Mouse (Mus musculus) liver, adult 2 months (tissue): Measurements from ENCODE around the gene Barhl2. TPM values are rescaled to one million over a fixed set of nuclear protein-coding genes. Genes with fewer than 3 reads are reported as not detected.

Source experiments
- DNase-seq: peaks from one replicate; pipeline ENCODE4 v3.0.0-alpha.2; 2011; ENCODE audit warnings: low read depth, low spot score; ENCODE audit errors: extremely low read depth
- H3K27ac ChIP-seq: fragments of 200-500 bp; replicated peaks from 2 replicates; pipeline ENCODE4 v1.5.1; 2012; ENCODE audit warnings: low read depth, mild to moderate bottlenecking, control low read depth, inconsistent platforms, low read length; ENCODE audit not compliant: insufficient read depth
- H3K27me3 ChIP-seq: fragments of 200-500 bp; 2 replicates; pipeline ENCODE4 v1.6.1; 2012; ENCODE audit warnings: mild to moderate bottlenecking, moderate library complexity, low read length, inconsistent platforms; ENCODE audit not compliant: control insufficient read depth, insufficient read depth
- H3K36me3 ChIP-seq: fragments of 200-500 bp; 2 replicates; pipeline ENCODE4 v1.6.1; 2012; ENCODE audit warnings: low read length, inconsistent platforms; ENCODE audit not compliant: control insufficient read depth, insufficient read depth
- H3K4me1 ChIP-seq: fragments of 200-500 bp; 2 replicates; pipeline ENCODE4 v1.6.1; 2011; ENCODE audit warnings: low read length; ENCODE audit not compliant: control insufficient read depth, insufficient read depth
- H3K4me3 ChIP-seq: fragments of 200-500 bp; 2 replicates; pipeline ENCODE4 v1.5.1; 2011; ENCODE audit warnings: low read depth, mild to moderate bottlenecking, control low read depth, low read length, moderate library complexity; ENCODE audit not compliant: insufficient read depth
- H3K79me2 ChIP-seq: fragments of 200-500 bp; 2 replicates; pipeline ENCODE4 v1.6.1; 2012; ENCODE audit warnings: inconsistent platforms, mild to moderate bottlenecking, low read length, moderate library complexity; ENCODE audit not compliant: control insufficient read depth, insufficient read depth
- H3K9ac ChIP-seq: fragments of 200-500 bp; 2 replicates; pipeline ENCODE4 v1.6.1; 2012; ENCODE audit warnings: low read depth, mild to moderate bottlenecking, control low read depth, inconsistent platforms, low read length
- CTCF ChIP-seq: fragments of 200-500 bp; IDR thresholded peaks from 2 replicates; pipeline ENCODE4 v1.5.1; 2011; ENCODE audit warnings: low read depth, low read length, control low read depth
- POLR2A ChIP-seq: fragments of 200-500 bp; IDR thresholded peaks from 2 replicates; pipeline ENCODE4 v1.6.1; 2011; ENCODE audit warnings: low read length, control low read depth; ENCODE audit not compliant: insufficient read depth; ENCODE audit errors: extremely low read depth
- WGBS: fragments of 180-500 bp; shearing (Covaris S2); methylation state at CpG from one replicate; pipeline ENCODE4 v1.1.7; 2018; 5-methylcytosine and 5-hydroxymethylcytosine counted together
- polyA plus RNA-seq: library from polyadenylated mRNA; depleted of rRNA; stranded (reverse); fragments of >200 nt; gene quantifications from 2 replicates; pipeline ENCODE4 v1.2.3, GENCODE M21; 2012
- total RNA-seq: library from RNA; depleted of rRNA; stranded (reverse); fragments of >200 nt; gene quantifications from 2 replicates; pipeline ENCODE4 v1.2.3, GENCODE M21; 2014

Barhl2 gene
- total and polyA plus RNA-seq, 2 experiments: not detected

DNA sequence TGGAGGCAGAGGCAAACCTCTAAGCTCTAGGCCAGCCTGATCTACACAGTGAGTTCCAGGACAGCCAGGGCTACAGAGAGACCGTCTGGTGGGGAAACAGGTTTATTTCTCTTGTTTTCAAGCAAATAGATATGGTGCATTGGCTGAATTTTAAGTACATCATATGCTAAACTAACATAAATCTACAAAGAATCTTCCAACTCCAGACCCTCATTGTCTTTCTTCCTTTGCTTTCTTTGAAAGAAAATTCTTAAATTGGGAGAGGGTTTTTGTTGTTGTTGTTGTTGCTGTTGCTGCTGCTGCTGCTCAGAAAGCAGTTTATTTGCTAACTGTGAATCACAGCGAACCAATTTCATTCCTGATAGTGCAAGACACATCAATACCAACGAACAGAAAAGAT, 3.5 kb upstream of the Barhl2 start:
- H3K27ac ChIP-seq: no peak overlapping the region
- no peak overlapping the region for H3K9ac ChIP-seq
- no peak overlapping the region for H3K4me3 ChIP-seq
- no peak for DNase-seq
- H3K4me1 ChIP-seq: peaks cover 5% of the 10 kb centered on the region
- peaks cover 59% of the 10 kb centered on the region for H3K27me3 ChIP-seq
- TF ChIP-seq POLR2A (no peak), CTCF (no peak)
- WGBS: 25% methylated on average over 3 of the region's 3 CpGs
- H3K79me2 ChIP-seq: no peaks in the 10 kb centered on the region
- no peaks in the 10 kb centered on the region for H3K36me3 ChIP-seq

- no peak overlapping the region for H3K4me3 ChIP-seq
- no peaks in the 10 kb centered on the region for H3K4me1 ChIP-seq
- H3K79me2 ChIP-seq: no peaks in the 10 kb centered on the region
- no peak overlapping the region for H3K9ac ChIP-seq
- WGBS: 6% methylated on average over 17 of the region's 17 CpGs
- peaks cover 52% of the 10 kb centered on the region for H3K27me3 ChIP-seq
- H3K36me3 ChIP-seq: no peaks in the 10 kb centered on the region
- no peak for TF ChIP-seq POLR2A
- no peak for TF ChIP-seq CTCF
- H3K27ac ChIP-seq: no peak overlapping the region
- no peak for DNase-seq
Observed at GRCm38 (mm10) chr5:106460535-106460934, 2.6 kb upstream of the Barhl2 start.

DNA sequence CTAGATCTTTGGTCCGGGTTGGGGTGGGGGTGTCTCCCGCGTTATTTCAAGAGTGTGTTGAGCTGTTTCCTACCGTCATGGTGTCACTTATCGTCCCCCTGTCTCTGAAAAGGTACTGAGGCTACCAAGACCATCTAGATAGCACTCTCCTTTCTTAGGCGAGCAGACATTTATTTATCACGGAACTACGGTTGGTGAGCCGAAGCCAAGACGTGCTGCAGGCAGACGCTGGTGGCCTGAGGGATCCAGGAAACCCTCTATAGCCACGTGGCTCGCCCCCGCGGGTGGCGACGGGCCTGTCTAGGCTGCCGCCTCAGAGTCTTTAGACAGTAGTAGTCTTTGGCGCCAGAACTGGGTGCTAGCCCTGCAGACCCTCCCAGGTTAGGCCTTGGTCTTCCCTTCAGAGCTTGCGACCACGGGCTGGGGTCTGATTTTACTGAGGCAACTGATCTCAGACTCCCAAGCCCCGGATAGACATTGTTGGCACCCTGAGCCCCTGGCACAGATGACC, 2.1 kb upstream of the Barhl2 start:
- Histone ChIP-seq H3K27me3 (peaks cover 53% of the 10 kb centered on the region), H3K79me2 (no peaks in the 10 kb centered on the region), H3K9ac (no peak overlapping the region), H3K27ac (no peak overlapping the region), H3K4me1 (no peaks in the 10 kb centered on the region), H3K36me3 (no peaks in the 10 kb centered on the region), H3K4me3 (no peak overlapping the region)
- 5% methylated on average over 22 of the region's 22 CpGs for WGBS
- TF ChIP-seq POLR2A (no peak), CTCF (no peak)
- DNase-seq: no peak

GRCm38 (mm10) chr5:106459120-106459641, 1.2 kb upstream of the Barhl2 start:
- H3K9ac ChIP-seq: no peak overlapping the region
- H3K36me3 ChIP-seq: no peaks in the 10 kb centered on the region
- H3K27ac ChIP-seq: no peak overlapping the region
- H3K79me2 ChIP-seq: no peaks in the 10 kb centered on the region
- H3K4me3 ChIP-seq: no peak overlapping the region
- DNase-seq: no peak
- peaks cover 53% of the 10 kb centered on the region for H3K27me3 ChIP-seq
- WGBS: 4% methylated on average over 31 of the region's 31 CpGs
- no peaks in the 10 kb centered on the region for H3K4me1 ChIP-seq
- no peak for TF ChIP-seq POLR2A
- TF ChIP-seq CTCF: no peak

DNA sequence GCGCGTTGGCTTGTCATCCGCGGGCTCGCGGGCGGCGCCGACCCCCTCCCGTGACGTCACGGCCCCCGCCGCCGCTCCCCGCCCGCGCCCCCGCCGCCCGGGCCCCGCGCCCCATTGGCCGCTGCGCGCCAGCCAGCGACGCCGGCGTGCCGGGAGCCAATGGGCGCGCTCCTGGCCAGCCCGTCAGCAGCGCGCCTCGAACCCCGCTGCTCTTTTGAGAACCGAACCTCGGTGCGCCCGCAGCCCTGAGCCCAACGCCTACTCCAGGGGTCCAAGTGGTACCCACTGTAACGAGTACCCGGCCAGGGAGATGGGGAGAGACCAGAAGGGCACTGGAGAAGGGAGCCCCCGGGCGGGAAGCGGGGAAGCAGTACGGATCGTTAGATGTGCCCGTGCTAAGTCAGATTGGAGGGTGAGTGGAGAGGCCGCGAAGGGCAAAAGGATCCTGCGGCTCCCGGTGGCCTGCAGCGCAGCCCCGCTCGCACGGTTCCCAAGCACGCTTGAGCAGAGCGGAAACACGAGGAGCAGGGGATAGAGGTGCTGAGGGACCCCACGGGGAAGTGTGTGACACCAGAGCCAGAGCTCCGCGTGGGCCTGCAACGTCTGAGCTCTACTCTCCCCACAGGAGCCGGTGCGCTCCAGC, 632 bp upstream of the Barhl2 start:
- no peak for DNase-seq
- peaks cover 51% of the 10 kb centered on the region for H3K27me3 ChIP-seq
- WGBS: 2% methylated on average over 68 of the region's 68 CpGs
- no peak overlapping the region for H3K9ac ChIP-seq
- H3K79me2 ChIP-seq: no peaks in the 10 kb centered on the region
- no peak overlapping the region for H3K4me3 ChIP-seq
- H3K4me1 ChIP-seq: no peaks in the 10 kb centered on the region
- no peaks in the 10 kb centered on the region for H3K36me3 ChIP-seq
- no peak for TF ChIP-seq POLR2A
- TF ChIP-seq CTCF: no peak
- H3K27ac ChIP-seq: no peak overlapping the region

DNA sequence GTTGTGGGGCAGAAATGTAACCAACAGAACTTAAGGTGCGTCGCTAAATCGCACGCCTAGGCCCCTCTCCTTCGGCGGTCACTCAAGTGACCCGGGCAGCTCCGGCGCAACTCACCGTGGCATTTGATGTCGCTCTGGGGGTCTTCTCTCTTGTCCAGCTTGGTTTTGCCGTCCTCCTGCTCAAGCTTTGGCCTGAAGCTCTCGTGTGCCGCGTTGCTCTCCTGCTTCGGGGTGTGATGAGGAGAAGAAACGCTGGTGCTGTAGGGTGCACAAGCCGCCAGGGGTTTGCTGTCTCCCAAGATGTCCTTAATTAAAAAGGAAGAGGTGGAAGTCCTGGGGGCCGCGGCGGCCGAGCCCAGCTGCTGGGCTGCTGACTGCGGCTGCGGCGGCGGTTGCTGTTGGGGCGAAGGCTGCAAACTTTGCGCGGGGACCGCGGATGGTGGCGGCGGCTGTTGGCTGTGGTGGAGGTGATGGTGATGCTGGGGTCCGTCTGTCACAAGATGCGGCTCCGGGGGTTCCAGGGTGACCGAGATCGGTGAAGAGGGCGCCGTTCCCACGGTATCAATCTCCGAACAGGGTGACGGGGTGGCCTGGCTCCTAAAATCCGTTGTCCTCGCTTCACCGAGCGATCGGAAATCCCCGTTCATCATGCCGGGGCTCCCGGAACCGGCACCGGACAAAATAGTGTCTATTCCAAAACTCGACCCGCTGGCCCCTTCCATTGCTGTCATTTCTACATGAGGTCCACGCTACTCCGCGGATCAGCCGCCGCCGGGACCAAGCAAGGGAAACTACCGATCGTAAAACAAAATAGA, 648 bp downstream of the Barhl2 start:
- H3K36me3 ChIP-seq: no peaks in the 10 kb centered on the region
- H3K79me2 ChIP-seq: no peaks in the 10 kb centered on the region
- peaks cover 54% of the 10 kb centered on the region for H3K27me3 ChIP-seq
- no peak for DNase-seq
- no peak overlapping the region for H3K27ac ChIP-seq
- no peak overlapping the region for H3K4me3 ChIP-seq
- no peak for TF ChIP-seq CTCF
- no peak for TF ChIP-seq POLR2A
- WGBS: 3% methylated on average over 63 of the region's 63 CpGs
- no peaks in the 10 kb centered on the region for H3K4me1 ChIP-seq
- H3K9ac ChIP-seq: no peak overlapping the region
